Mouse (Mus musculus) stomach, embryonic 14.5 days (tissue): ENCODE results near the gene Cmbl. TPM values are rescaled to one million over a fixed set of nuclear protein-coding genes. Genes with fewer than 3 reads are reported as not detected.

Experiments
- ATAC-seq: fragments of 200-750 bp; cut with Nextera tagmentation; 2 replicates; pipeline ENCODE4 v1.8.0; 2017; ENCODE audit warnings: low read depth, moderate TSS enrichment; ENCODE audit not compliant: insufficient number of reproducible peaks, insufficient read depth, low FRiP score
- H3K27ac ChIP-seq: fragments of 300-500 bp; sonication (generic); 2 replicates; pipeline ENCODE4 v1.5.1; 2014; ENCODE audit warnings: mild to moderate bottlenecking, low read length, moderate library complexity, mixed read lengths
- H3K27me3 ChIP-seq: fragments of 300-500 bp; sonication (generic); 2 replicates; pipeline ENCODE4 v1.6.1; 2014; ENCODE audit warnings: low read length, control low read depth, mixed read lengths; ENCODE audit not compliant: control insufficient read depth, insufficient read depth
- H3K36me3 ChIP-seq: fragments of 300-500 bp; sonication (generic); 2 replicates; pipeline ENCODE4 v1.6.1; 2014; ENCODE audit warnings: mild to moderate bottlenecking, control low read depth, low read length, moderate library complexity, mixed read lengths; ENCODE audit not compliant: control insufficient read depth, insufficient read depth
- H3K4me1 ChIP-seq: fragments of 300-500 bp; sonication (generic); 2 replicates; pipeline ENCODE4 v1.6.1; 2014; ENCODE audit warnings: low read length, control low read depth, mixed read lengths; ENCODE audit not compliant: control insufficient read depth, insufficient read depth
- H3K4me2 ChIP-seq: fragments of 300-500 bp; sonication (generic); replicated peaks from 2 replicates; pipeline ENCODE4 v1.6.1; 2014; ENCODE audit warnings: low read depth, low read length, control low read depth
- H3K4me3 ChIP-seq: fragments of 300-500 bp; sonication (generic); 2 replicates; pipeline ENCODE4 v1.5.1; 2014; ENCODE audit warnings: low read depth, low read length, control low read depth
- H3K9ac ChIP-seq: fragments of 300-500 bp; sonication (generic); replicated peaks from 2 replicates; pipeline ENCODE4 v1.6.1; 2014; ENCODE audit warnings: low read depth, mild to moderate bottlenecking, control low read depth, low read length, moderate library complexity, mixed read lengths
- H3K9me3 ChIP-seq: fragments of 300-500 bp; sonication (generic); 2 replicates; pipeline ENCODE4 v1.6.1; 2016; ENCODE audit warnings: low read depth, low read length, control low read depth; ENCODE audit not compliant: control insufficient read depth
- WGBS: fragments of 180-500 bp; shearing (Covaris S2); extraction: QIAGEN DNeasy Blood & Tissue Kit; methylation state at CpG from one replicate; pipeline ENCODE4 v1.1.7; 2014; 5-methylcytosine and 5-hydroxymethylcytosine counted together
- polyA plus RNA-seq: library from polyadenylated mRNA; unstranded; fragments of >200 nt; fragmentation: Nextera tagmentation; extraction: Ambion mirVana; gene quantifications from 2 replicates; pipeline ENCODE4 v1.2.1, GENCODE M21; 2014

The Cmbl gene
- polyA plus RNA-seq, 1 experiment from 2014 or later = 7.2 TPM

DNA sequence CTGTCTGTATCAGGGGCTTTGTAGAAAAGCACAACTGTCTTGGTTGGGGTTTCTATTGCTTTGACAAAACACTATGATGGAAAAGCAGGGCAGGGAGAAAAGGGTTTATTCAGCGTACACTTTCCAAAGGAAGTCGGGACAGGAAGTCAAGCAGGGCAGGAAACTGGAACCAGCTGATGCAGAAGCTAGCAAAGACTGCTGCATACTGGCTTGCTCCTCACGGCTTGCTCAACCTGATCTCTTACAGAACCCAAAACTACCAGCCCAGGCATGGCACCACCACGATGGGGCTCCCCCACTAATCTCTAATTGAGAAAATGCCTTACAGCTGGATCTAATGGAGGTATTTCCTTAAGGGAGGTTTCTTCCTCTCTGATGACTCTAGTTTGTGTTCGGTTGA, 17.8 kb upstream of the Cmbl start:
- Histone ChIP-seq H3K4me2 (no peak overlapping the region), H3K36me3 (no peaks in the 10 kb centered on the region), H3K27ac (no peak overlapping the region), H3K9me3 (no peaks in the 10 kb centered on the region), H3K4me3 (no peak overlapping the region), H3K27me3 (no peaks in the 10 kb centered on the region), H3K4me1 (peaks cover 2% of the 10 kb centered on the region; the same call in 1 of the 2 replicates), H3K9ac (no peak overlapping the region)
- ATAC-seq = no peak
- 66% methylated on average over 5 of the region's 5 CpGs for WGBS

DNA sequence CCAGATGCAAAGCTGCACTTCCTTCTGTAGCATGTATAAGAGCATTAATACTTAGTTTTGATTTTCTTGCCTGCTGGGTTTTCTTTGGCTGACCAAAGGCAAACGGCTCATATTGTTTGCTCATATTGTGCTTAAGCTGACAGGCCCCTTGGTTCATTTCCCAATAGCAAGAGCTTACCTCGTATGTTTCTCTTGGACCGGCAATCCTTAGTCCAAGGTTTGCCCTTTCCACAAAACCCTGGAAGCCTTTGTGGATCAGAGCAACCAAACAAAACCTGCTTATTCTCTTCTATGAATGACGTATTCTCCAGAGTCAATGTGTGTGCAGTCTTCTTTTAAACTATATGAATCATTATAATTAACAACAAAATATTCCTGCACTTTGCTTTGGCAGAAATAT, 14.8 kb upstream of the Cmbl start:
- ATAC-seq = no peak
- no peaks in the 10 kb centered on the region for H3K27me3 ChIP-seq
- H3K9ac ChIP-seq = no peak overlapping the region
- no peak overlapping the region for H3K4me2 ChIP-seq
- H3K9me3 ChIP-seq = no peaks in the 10 kb centered on the region
- WGBS = 65% methylated on average over 4 of the region's 4 CpGs
- H3K4me3 ChIP-seq = no peak overlapping the region
- no peaks in the 10 kb centered on the region for H3K4me1 ChIP-seq
- no peaks in the 10 kb centered on the region for H3K36me3 ChIP-seq
- H3K27ac ChIP-seq = no peak overlapping the region

DNA sequence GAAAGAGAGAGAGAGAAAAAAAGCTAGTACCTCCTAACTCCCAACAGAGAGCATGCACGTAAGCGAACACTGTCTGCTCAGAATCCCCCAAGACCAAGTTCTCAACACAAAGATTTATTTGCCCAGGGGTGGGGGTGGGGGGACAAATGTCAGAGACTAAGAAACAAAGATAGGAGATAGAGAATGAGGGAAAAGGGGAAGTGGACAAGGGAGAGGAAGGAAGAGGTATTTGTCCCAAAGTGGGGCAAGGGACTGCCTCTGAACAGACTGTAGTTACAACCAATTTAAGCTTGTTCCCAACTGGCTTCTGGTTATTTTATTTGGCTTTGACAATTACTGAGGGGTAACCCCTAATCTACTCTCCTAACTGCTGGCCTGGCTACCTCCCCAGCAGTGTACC, 10.3 kb upstream of the Cmbl start:
- Histone ChIP-seq H3K9me3 (no peaks in the 10 kb centered on the region), H3K4me3 (no peak overlapping the region), H3K36me3 (no peaks in the 10 kb centered on the region), H3K4me1 (no peaks in the 10 kb centered on the region), H3K27me3 (no peaks in the 10 kb centered on the region), H3K4me2 (no peak overlapping the region), H3K9ac (no peak overlapping the region), H3K27ac (no peak overlapping the region)
- WGBS = 86% methylated on average over 2 of the region's 2 CpGs
- ATAC-seq = no peak

DNA sequence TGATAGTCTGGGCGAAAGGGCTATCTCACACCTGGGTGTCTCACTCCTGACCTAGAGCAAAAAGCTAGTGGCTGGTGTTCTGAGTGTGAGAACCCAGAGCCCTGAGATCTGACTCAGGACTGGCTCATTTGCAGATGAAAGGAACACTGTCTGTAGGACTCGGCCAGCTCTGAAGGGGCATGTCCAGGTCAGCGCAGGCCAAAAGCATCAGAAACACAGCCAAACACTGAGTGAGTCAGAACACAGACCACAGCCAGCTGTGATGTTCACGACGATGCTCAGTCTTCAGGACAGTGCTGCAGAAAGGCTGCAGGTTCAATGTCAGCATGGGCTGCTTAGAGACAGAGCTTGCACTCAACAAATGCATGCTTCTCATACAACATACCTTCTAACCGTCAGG, 3.8 kb upstream of the Cmbl start:
- no peak for ATAC-seq
- H3K4me1 ChIP-seq = no peaks in the 10 kb centered on the region
- H3K36me3 ChIP-seq = no peaks in the 10 kb centered on the region
- WGBS = 85% methylated on average over 6 of the region's 6 CpGs
- H3K27me3 ChIP-seq = no peaks in the 10 kb centered on the region
- H3K27ac ChIP-seq = no peak overlapping the region
- no peak overlapping the region for H3K9ac ChIP-seq
- no peak overlapping the region for H3K4me2 ChIP-seq
- H3K4me3 ChIP-seq = no peak overlapping the region
- H3K9me3 ChIP-seq = no peaks in the 10 kb centered on the region

DNA sequence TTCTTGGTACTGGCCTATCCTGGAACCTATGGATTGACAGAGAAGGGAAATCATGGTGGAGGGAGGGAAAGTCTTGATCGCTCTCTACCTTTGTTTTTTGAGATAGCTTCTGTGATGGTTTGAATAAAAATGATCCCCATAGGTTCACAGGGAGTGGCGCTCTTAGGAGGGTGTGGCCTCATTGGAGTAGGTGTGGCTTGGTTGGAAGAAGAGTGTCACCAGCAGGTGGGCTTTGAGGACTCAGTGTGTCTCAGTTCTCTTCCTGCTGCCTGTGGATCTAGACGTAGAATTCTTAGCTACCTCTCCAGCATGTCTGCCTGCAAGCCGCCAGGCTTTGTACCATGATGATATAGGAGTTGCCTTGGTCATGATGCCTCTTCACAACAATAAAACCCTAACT, 3.2 kb upstream of the Cmbl start:
- WGBS = 95% methylated on average over 4 of the region's 4 CpGs
- Histone ChIP-seq H3K27ac (no peak overlapping the region), H3K36me3 (no peaks in the 10 kb centered on the region), H3K27me3 (no peaks in the 10 kb centered on the region), H3K9me3 (no peaks in the 10 kb centered on the region), H3K4me2 (no peak overlapping the region), H3K9ac (no peak overlapping the region), H3K4me1 (no peaks in the 10 kb centered on the region), H3K4me3 (no peak overlapping the region)
- ATAC-seq = no peak

DNA sequence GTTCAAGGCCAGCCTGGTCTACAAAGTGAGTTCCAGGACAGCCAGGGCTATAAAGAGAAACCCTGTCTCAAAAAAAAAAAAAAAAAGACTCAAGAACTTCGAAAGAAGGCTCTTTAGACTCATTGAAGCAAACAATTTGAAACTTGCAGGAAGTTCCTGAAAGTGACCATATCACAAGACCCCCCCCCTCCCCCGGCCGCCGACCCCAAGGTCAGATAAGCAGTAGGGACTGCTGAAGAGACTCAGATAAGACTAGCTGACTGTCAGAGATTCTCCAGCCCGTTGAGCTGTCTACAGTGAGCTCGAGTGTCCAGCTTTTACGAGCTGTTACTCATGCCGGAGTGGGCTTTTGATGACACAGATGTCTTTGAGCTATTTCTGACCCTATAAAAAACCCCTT, 2.3 kb upstream of the Cmbl start:
- no peak overlapping the region for H3K9ac ChIP-seq
- H3K27ac ChIP-seq = no peak overlapping the region
- H3K36me3 ChIP-seq = no peaks in the 10 kb centered on the region
- WGBS = 65% methylated on average over 8 of the region's 8 CpGs
- H3K4me2 ChIP-seq = no peak overlapping the region
- H3K27me3 ChIP-seq = no peaks in the 10 kb centered on the region
- no peaks in the 10 kb centered on the region for H3K9me3 ChIP-seq
- no peak overlapping the region for H3K4me3 ChIP-seq
- ATAC-seq = no peak
- H3K4me1 ChIP-seq = no peaks in the 10 kb centered on the region

DNA sequence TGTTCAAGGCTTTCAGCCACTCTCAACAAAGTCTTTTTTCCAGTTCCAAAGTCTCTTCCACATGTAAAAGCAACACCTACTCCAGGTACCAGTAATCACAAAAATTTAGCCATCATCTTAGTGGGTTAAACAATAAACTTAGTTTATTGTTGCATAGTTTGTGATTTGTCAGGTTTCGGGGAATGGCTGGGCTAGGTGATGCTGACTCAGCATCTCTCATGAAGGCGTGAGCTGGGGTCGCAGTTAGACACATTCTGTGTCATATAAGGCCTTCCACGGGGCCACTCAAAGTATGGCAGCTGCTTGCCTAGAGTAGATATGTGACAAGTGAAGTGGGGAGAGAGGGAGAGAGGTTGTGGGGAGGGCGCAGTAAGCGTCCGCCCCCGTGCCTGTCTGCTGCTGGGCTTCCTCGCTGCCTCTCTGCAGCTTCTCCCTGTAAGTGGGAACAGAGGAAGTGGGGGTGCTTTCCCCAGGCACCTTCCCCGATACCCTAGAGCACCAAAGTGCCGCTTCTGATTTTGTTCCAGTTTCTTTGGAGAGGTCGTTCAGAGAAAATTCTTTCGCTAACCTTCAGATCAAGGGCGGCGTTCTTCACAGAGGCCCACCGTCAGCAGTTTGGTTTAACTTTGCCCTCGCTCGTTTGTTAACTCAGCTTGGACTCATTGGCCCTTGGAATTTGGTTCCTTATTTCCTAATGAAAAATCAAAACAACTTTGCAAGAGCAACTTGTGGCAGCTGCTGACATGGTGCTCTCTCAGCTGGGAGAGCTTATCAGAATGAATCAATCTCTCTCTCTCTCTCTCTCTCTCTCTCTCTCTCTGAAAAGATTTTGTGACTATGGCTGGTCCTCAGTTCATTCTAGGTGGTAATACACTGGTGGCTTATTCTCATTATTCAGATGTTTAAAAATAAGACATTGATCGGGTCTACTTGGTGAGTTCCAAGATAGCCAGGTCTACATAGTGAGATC, 1.3 kb upstream of the Cmbl start:
- ATAC-seq = no peak
- Histone ChIP-seq H3K9ac (no peak overlapping the region), H3K9me3 (no peaks in the 10 kb centered on the region), H3K27me3 (no peaks in the 10 kb centered on the region), H3K36me3 (no peaks in the 10 kb centered on the region), H3K27ac (no peak overlapping the region), H3K4me3 (no peak overlapping the region), H3K4me1 (peaks cover 8% of the 10 kb centered on the region; the same call in 1 of the 2 replicates), H3K4me2 (0 out of 2 replicates have a peak overlapping the region, but pooled peaks have one; percentile 5)
- WGBS = 43% methylated on average over 19 of the region's 19 CpGs

DNA sequence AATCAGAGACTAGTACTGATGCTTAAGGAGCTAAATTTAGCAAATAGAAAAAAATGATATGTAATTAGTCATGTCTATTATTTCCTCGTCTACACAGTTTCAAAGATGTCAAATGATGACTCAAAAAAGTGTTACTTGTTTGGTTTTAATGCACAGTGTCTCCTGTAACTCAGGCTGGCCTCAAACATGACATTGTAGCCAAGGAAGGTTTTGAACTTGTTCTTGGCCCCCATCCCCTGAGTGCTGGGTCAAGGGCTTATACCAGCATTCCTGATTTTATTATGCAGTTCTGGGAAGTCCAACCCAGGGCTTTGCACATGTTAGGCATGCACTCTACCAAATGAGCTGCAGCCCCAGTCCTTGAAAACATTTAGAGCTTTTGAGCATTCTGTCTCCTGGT, 597 bp downstream of the Cmbl start:
- no peaks in the 10 kb centered on the region for H3K36me3 ChIP-seq
- ATAC-seq = no peak
- no peak overlapping the region for H3K4me3 ChIP-seq
- H3K27me3 ChIP-seq = no peaks in the 10 kb centered on the region
- H3K4me2 ChIP-seq = no peak overlapping the region
- WGBS = 73% methylated on average over 1 of the region's 1 CpGs
- no peak overlapping the region for H3K9ac ChIP-seq
- peaks cover 10% of the 10 kb centered on the region; the same call in 1 of the 2 replicates for H3K4me1 ChIP-seq
- no peak overlapping the region for H3K27ac ChIP-seq
- H3K9me3 ChIP-seq = no peaks in the 10 kb centered on the region
